Mouse (Mus musculus) brain, embryonic 14.5 days (tissue): ENCODE data around the gene Rybp.

Experiments
- CTCF ChIP-seq: fragments of 200-500 bp; IDR thresholded peaks from 2 replicates; pipeline ENCODE4 v1.5.1; 2012; ENCODE audit warnings: inconsistent platforms, mild to moderate bottlenecking, moderate library complexity, borderline replicate concordance; ENCODE audit not compliant: insufficient read depth, insufficient read length; ENCODE audit errors: extremely low read depth
- POLR2A ChIP-seq: fragments of 200-500 bp; IDR thresholded peaks from 2 replicates; pipeline ENCODE4 v1.6.1; 2012; ENCODE audit warnings: mild to moderate bottlenecking, inconsistent platforms, borderline replicate concordance; ENCODE audit not compliant: poor library complexity, insufficient read depth, insufficient read length, severe bottlenecking; ENCODE audit errors: extremely low read depth

DNA sequence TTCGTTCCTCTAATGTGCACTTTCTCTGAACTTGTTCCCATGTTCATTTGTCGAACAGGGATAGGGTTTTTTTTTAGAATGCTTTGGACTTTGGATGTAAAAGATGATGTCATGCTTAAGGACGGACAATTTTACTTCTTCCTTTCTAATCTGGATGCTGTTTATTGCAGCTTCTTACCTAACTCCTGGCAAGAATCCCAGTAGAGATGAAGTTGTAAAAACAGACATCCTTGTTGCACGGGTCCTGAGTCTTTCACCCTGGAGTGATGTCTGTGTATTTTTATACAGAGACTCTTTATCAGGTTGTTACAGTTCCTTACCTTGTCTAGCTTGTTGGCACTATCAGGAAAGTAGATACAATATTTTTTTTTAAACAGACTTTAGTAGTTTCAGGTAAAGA is 65.5 kb downstream of the Rybp start:
- TF ChIP-seq CTCF (no peak), POLR2A (no peak)
